Mouse (Mus musculus): ENCODE measurements at regions not wholly inside any gene's neighbourhood (a gene's known extent, or its start where the extent isn't known, plus 50 kb on each side); places are given as distances from the start of the nearest gene placed in this dataset.

GRCm38 (mm10) chr17:45866876-45867652 lies 133.4 kb upstream of the 1600014C23Rik start:
- DNase-seq (ENCODE audit: inconsistent ontology term), result no peak

GRCm38 (mm10) chr17:45866346-45866745 lies 132.7 kb upstream of the 1600014C23Rik start:
- DNase-seq (ENCODE audit: inconsistent ontology term), result no peak

- DNase-seq (ENCODE audit: inconsistent ontology term), result no peak
These were observed 132.3 kb upstream of the 1600014C23Rik start for GRCm38 (mm10) chr17:45865944-45866343.

GRCm38 (mm10) chr17:45863471-45864205 lies 130.0 kb upstream of the 1600014C23Rik start:
- DNase-seq (ENCODE audit: inconsistent ontology term), result no peak

GRCm38 (mm10) chr17:45863031-45863430 lies 129.4 kb upstream of the 1600014C23Rik start:
- no peak for DNase-seq (ENCODE audit: inconsistent ontology term)

- DNase-seq (ENCODE audit: inconsistent ontology term), result peak; percentile 83
These were observed 125.8 kb upstream of the 1600014C23Rik start for GRCm38 (mm10) chr17:45859441-45859840.

- DNase-seq (ENCODE audit: inconsistent ontology term), result no peak
These were observed 120.4 kb upstream of the 1600014C23Rik start for GRCm38 (mm10) chr17:45853931-45854653.

- no peak for DNase-seq (ENCODE audit: inconsistent ontology term)
These were observed 118.8 kb upstream of the 1600014C23Rik start for GRCm38 (mm10) chr17:45852402-45852801.

- no peak for DNase-seq (ENCODE audit: inconsistent ontology term)
These were observed 118.2 kb upstream of the 1600014C23Rik start for GRCm38 (mm10) chr17:45851723-45852396.

- no peak for DNase-seq (ENCODE audit: inconsistent ontology term)
These were observed 117.3 kb upstream of the 1600014C23Rik start for GRCm38 (mm10) chr17:45850976-45851375.

GRCm38 (mm10) chr17:45850174-45850573 lies 116.5 kb upstream of the 1600014C23Rik start:
- no peak for DNase-seq (ENCODE audit: inconsistent ontology term)

- peak; percentile 44 for DNase-seq (ENCODE audit: inconsistent ontology term)
These were observed 115.0 kb upstream of the 1600014C23Rik start for GRCm38 (mm10) chr17:45848605-45849004.

- no peak for DNase-seq (ENCODE audit: inconsistent ontology term)
These were observed 114.2 kb upstream of the 1600014C23Rik start for GRCm38 (mm10) chr17:45847701-45848378.

GRCm38 (mm10) chr17:45845832-45846231 lies 112.2 kb upstream of the 1600014C23Rik start:
- no peak for DNase-seq (ENCODE audit: inconsistent ontology term)

- no peak for DNase-seq (ENCODE audit: inconsistent ontology term)
These were observed 103.1 kb upstream of the 1600014C23Rik start for GRCm38 (mm10) chr17:45836731-45837130.

- no peak for DNase-seq (ENCODE audit: inconsistent ontology term)
These were observed 102.6 kb upstream of the 1600014C23Rik start for GRCm38 (mm10) chr17:45836253-45836652.

GRCm38 (mm10) chr17:45834518-45835071 lies 101.0 kb upstream of the 1600014C23Rik start:
- peak; percentile 60 for DNase-seq (ENCODE audit: inconsistent ontology term)

- DNase-seq (ENCODE audit: inconsistent ontology term), result no peak
These were observed 96.7 kb upstream of the 1600014C23Rik start for GRCm38 (mm10) chr17:45830324-45830723.

GRCm38 (mm10) chr17:45829571-45829970 lies 95.9 kb upstream of the 1600014C23Rik start:
- no peak for DNase-seq (ENCODE audit: inconsistent ontology term)

GRCm38 (mm10) chr17:45828843-45829242 lies 95.2 kb upstream of the 1600014C23Rik start:
- DNase-seq (ENCODE audit: inconsistent ontology term), result no peak
